Mouse (Mus musculus) CH12.LX (cell line): Measurements from ENCODE around the gene Creb3l1.

ENCODE experiments used
- MAX ChIP-seq: IDR thresholded peaks from 2 replicates; pipeline ENCODE4 v1.6.1; 2011; ENCODE audit warnings: low read length, improper control_type of control experiment
- POLR2A ChIP-seq: IDR thresholded peaks from 2 replicates; pipeline ENCODE4 v1.6.1; 2011; ENCODE audit warnings: low read depth, mild to moderate bottlenecking, improper control_type of control experiment, low read length
- SMC3 ChIP-seq: IDR thresholded peaks from 2 replicates; pipeline ENCODE4 v1.6.1; 2011; ENCODE audit warnings: low read depth, low read length, improper control_type of control experiment
- TBP ChIP-seq: conservative IDR thresholded peaks from 2 replicates; pipeline ENCODE4 v1.6.1; 2011; ENCODE audit warnings: low read depth, low read length, improper control_type of control experiment
- USF2 ChIP-seq: conservative IDR thresholded peaks from 2 replicates; pipeline ENCODE4 v1.6.1; 2011; ENCODE audit warnings: low read depth, low read length, improper control_type of control experiment
- ZC3H11A ChIP-seq: IDR thresholded peaks from 2 replicates; pipeline ENCODE4 v1.6.1; 2012; ENCODE audit warnings: low read depth, mild to moderate bottlenecking, inconsistent platforms, low read length, improper control_type of control experiment

GRCm38 (mm10) chr2:92043285-92043684 is 19.0 kb upstream of the Creb3l1 start:
- no peak for TF ChIP-seq POLR2A
- no peak for TF ChIP-seq MAX
- no peak for TF ChIP-seq ZC3H11A
- no peak for TF ChIP-seq TBP
- TF ChIP-seq SMC3, result no peak
- TF ChIP-seq USF2, result no peak
